Mouse (Mus musculus) mouse embryonic stem cell (cell line): Measurements from ENCODE around the gene Usp34.
"Not testable (repeated sequence)": the region's sequence is repeated elsewhere in the genome, so short reads cannot be mapped to it uniquely, and the experiment has no call there.

ENCODE experiments used
- in situ Hi-C, 2 experiments: fragments of 300-500 bp; cut with MboI; formaldehyde crosslinking; loops; 1 replicate in 1 of 2; 3 replicates in 1 of 2; pipeline ENCODE4 v1.14.3; 2019 to 2020; ENCODE audit warnings: low sequenced_read_pairs in 2 of 2, low pct_unique_long_range_greater_than_20kb in 1 of 2, mixed read lengths in 1 of 2; ENCODE audit not compliant: unreplicated experiment in 1 of 2

The Usp34 gene

DNA sequence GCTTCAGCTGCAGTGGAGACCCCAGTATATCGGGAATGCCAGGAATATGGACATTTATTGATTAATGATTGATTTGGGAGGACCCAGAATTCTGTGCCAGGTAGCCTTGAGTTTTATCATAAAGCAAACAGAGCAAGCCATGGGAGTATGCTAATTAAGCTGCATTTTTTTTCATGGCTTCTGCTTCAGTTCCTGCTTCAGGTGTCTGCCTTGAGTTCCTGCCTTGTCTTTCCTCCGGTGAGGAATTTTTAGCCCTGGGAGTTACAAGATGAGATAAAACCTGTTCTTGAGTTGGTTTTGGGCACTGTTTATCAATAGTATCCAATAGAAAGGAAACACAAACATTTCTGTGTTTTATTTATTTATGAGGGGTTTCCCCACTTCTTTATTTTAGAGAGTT lies 22.7 kb downstream of the Usp34 start:
- in situ Hi-C loops: no loop called here

DNA sequence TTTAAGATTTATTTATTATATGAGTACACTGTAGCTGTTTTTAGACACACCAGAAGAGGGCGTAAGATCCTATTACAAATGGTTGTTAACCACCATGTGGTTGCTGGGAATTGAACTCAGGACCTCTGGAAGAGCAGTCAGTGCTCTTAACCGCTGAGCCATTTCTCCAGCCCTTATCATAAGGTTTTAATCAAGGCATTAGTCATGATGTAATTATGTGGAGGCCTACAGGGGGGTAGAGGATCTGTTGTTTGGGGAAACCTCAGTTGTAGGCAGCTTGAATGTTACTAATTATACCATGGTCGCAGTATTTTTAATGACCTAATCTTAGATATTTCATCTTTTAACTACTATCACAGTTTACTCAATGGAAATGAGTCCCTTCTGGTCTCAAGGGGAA lies 25.4 kb downstream of the Usp34 start:
- in situ Hi-C loops: no loop called here

DNA sequence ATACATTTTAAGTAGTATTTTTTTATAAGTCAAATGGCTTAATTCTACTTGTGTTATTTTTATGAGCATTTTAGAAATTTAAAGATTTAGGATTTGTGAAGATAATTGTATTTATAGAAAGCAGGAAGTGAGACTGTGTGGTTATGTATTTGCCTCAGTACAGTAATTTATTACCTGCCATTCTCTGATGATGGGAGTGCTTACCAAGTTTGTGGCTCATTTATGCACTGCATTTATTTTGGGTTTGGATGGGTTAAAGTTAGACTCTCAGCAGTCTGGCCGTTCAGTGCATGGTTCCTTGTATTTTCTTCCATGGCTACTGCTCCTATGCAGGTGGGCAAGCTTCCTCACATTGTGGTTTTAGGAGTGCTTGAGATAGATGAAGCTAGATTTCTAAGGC lies 28.5 kb downstream of the Usp34 start:
- in situ Hi-C loops: no loop called here

DNA sequence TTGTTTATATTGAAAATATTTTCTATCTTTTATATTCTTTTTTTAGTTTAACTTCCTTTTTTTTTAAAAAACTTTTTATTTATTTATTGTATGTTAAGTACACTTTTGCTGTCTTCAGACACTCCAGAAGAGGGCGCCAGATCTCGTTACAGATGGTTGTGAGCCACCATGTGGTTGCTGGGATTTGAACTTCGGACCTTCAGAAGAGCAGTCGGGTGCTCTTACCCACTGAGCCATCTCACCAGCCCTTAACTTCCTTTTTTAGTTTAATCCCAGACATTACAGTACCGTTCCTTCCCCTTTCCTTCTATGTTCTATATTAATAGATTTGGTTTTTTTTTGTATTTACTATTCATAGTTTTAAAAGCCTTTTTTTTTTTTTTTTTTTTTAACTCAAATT lies 50.5 kb downstream of the Usp34 start:
- in situ Hi-C loops: not testable (repeated sequence)

DNA sequence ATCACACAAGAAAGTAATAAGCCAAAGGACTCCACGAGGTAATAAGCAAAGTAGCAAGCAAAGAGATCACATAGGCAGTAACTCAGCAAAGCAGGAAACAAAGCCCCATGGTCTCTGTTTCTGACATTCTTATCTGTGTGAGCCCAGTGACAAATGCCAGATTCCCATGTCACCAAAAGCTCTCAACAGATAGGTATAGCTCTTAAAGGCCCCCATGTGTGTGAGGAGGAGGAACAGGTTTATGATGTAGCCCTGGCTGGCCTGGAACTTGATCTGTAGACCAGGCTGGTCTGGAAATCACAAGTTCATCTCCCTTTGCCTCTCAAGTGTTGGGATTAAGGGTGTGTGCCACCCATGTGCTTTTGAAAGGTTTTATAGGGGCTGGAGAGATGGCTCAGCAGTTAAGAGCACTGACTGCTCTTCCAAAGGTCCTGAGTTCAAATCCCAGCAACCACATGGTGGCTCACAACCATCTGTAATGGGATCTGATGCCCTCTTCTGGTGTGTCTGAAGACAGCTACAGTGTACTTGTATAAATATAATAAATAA lies 53.1 kb downstream of the Usp34 start:
- in situ Hi-C loops: not testable (repeated sequence)

DNA sequence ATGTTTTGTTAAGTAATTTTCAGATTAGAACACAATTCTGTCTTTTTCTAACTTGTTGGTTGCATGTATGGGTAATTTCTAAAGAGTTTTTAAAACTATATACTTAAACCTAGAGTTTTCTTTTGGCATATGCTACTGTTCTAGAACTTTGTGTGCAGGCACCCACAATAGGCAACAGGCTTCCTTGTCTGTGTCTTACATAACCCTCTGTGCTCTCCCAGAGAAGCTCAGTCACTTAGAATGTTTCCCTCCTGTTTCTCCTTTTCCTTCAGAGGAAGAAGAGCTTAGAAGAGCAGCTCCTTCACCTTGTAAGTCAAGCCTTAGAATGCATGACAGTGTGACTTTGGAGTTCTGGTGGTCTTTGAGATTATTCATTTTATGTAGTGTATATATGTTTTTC lies 55.6 kb downstream of the Usp34 start:
- in situ Hi-C loops: no loop called here

DNA sequence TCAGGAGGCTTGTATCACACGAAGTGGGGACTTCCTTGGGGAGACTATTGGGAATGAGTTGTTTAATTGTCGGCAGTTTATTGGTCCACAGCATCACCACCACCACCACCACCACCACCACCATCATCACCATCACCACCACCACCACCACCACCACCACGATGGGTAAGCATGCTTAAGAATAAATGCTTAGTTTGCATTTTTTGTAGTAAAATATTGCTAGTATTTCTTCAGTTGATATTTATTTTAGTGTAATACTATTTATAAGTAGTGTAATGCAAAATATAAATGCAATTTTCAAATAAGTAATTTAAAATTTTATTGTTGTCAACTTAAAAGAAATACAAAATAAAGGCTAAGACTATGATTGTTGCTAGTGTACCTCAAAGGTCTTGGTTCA lies 57.7 kb downstream of the Usp34 start:
- in situ Hi-C loops: no loop called here

DNA sequence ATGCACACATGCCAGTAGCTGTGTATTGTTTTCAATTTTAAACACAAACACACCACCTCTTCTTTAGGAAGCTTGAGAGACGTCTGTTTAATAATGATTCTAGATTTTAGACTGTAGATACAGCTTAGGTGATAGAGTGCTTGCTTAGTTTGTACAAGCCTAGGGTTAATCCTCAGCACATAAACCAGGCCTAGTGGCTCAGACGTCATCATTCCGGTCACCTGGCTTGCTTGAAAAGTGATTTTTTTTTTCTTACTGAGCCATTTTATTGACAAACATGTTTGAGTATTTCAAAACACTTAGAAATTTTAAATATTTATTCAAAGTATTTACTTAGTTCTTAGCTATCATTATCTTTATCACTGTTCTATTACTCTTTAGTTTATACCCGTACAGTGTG lies 65.3 kb downstream of the Usp34 start:
- in situ Hi-C loops: no loop called here

DNA sequence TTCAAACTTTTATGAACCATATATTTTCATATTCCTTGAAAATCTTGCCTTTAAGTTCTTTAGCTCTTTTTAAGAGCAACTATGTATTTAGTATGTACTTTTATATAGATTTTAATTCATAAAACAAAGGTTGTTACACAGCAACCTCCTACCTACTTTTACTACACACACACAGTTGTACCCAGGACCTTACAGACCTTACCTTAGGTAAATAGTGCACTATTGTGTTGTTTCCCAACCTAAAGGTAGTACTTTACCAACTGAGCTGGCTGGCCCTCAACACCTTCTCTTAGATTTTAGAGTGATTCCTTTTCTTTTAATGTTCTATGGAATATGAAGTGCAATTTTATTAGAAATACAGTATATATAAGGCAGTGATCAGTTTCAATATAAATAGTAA lies 65.8 kb downstream of the Usp34 start:
- in situ Hi-C loops: no loop called here

DNA sequence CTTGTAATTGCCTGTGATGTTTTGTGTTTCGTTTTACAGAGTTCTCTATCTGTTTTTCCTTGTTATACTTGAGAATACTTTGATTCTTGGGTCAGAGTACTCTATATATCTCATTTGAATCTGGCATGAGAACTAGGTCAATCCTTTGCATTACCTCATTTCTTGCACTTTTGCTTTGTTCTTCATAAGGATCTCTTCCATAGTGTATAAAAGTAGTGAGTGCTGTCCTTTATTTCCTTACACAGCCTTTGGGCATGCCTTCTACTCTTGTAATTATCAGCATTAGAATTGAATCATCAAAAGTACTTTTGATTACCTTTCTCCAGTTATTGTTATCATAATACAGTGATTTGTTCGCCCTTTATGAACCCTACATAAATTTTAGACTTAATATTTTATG lies 73.4 kb downstream of the Usp34 start:
- in situ Hi-C loops: no loop called here

DNA sequence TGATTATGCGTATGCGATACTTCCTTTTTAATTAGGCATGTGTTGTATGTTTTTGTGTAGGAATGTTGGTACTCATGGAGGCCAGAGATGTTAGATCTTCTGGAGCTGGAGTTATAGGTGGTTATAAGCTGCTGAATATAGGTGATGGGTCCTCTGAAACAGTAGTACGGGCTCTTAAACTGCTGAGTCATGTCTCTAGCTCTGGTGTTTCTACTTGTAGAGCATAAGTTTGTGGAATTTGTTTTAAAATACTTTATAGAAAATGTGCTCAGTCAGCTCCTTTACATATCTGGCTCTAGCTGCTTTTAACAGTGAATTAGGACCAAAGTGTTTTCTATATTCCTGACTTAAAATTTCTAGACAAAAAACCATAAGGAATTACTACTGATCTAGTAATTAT lies 73.9 kb downstream of the Usp34 start:
- in situ Hi-C loops: no loop called here

DNA sequence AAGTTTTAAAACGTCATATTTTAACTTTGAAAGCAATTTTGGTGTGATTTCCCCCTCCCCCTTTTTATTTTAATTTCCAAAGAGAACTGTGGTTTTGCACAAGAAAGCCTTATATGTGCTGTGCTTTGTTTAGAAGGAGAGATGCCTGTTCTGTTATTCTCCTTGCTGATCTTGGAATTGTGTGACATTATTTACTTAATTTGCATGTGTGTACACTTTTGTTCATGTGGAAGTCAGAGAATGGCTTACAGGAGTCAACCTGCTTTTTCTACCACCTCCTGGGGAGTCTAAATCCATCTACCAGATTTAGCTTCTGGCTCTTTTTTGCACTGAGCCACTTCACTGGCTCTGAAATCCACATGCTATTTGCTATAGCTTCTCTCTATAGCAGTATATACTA lies 76.1 kb downstream of the Usp34 start:
- in situ Hi-C loops: no loop called here

DNA sequence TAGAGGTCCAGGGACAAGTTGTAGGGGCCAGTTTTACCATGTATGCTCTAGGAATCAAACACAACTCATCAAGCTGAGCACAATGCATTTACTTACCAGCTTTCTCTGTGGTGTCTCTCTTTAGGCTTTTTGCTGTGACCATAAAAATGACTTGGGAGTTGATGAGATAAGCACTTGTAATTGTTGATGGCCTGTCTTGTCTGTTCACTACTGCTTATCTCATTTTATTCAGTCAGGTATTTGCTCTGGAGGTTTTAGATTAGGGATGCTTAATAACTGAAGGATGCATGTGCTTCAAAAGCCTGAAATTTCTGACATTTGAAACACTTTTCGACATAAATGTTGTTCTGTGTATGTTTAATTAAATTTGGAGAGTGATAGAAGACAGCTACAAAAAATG lies 83.0 kb downstream of the Usp34 start:
- in situ Hi-C loops: no loop called here

DNA sequence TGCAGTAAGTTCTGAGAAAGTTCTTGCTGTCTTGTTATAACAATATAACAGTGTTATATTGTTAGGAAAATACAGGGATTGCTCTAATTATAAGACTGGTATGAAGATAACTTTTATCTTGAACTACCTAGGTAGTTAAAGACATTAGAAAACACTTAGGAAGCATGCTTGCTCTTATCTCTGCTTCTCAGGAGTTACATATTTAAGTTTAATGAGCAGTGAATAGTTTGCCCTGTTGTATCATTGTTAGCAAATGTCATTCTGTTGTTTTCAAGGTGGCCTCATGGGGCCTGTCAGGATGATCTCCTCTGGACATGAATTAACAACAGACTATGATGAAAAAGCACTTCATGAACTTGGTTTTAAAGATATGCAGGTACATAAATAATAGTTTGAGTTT lies 85.9 kb downstream of the Usp34 start:
- in situ Hi-C loops: no loop called here

DNA sequence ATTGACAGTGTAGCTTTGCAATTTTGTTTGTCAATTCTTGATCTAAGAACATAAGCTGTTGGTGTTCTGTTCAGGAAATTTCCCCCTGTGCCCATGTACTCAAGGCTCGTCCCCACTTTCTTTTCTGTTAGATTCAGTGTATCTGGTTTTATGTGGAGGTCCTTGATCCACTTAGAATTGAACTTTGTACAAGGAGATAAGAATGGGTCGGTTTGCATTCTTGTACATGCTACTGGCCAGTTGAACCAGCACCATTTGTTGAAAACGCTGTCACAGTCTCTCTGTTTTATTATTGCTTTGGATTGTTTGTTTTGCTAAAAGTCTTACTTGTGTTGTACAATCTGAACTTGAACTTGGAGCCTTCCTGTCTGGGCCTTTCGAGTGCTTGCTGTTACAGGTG lies 89.9 kb downstream of the Usp34 start:
- in situ Hi-C loops: no loop called here

DNA sequence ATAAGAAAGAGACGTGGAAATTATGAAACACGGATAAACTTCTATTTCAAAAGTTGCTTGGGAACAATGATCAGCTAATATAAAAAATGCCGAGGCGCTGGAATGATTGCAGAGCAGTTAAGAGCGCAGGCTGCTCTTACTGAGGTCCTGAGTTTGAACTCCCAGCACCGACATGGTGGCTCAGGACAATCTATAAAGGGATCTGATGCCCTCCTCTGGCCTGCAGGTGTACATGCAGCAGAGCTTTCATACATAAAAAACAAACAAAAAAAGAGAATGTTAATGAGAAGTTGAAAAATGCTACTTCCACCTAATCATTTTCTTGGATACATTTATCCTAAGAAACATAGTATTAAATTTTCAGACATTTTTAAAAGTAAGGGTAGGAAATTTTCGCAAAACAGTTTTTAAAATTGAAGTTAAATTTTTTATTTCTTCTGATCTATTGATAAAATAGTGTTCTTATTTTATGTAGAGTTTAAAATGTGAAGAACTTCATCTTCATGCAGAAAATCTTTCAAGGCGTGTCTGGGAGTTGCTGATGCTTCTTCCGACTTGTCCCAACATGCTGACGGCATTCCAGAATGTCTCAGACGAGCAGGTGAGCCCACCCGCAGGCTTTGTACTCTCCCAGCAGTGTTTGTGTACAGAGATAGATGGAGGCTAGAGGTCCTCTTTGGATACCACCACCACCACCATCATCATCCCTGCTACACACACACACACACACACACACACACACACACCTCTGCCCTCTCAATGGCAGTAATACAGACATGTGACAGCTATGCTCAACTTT lies 94.5 kb downstream of the Usp34 start:
- in situ Hi-C loops: no loop called here

DNA sequence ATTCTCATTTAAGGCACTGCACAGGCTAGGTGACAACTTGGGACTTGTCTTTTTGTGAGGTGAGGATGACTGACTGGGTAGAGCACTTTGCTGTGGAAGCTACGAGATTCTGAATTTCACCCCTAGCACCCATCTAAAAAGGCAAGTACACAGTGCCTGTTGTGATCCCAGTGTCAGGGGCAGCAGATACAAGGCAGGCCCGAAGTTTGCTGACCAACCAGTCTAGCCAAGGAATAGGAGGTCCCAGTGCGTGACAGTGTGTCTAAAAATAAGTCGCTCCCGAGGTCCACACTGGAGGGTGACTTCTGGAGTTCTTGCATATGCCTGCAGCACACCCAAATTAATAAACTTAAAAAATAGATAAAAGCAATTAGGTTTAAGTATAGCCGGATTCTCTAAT lies 121.6 kb downstream of the Usp34 start:
- in situ Hi-C loops: no loop called here

DNA sequence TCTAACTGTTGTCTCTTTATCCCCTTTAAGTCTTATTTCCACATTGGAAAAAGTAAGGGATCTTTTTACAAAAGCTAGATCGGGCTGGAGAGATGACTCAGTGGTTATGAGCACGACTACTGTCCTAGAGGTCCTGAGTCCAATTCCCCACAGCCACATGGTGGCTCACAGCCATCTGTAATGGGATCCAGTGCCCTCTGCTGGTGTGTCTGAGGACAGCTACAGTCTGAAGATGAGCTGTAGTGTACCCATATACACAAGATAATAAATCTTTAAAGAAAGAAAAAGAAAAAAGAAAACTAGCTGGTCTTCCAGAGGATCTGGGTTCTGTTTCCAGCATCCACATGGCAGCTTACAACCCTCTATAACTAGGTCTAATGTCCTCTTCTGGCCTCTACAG lies 123.3 kb downstream of the Usp34 start:
- in situ Hi-C loops: no loop called here

DNA sequence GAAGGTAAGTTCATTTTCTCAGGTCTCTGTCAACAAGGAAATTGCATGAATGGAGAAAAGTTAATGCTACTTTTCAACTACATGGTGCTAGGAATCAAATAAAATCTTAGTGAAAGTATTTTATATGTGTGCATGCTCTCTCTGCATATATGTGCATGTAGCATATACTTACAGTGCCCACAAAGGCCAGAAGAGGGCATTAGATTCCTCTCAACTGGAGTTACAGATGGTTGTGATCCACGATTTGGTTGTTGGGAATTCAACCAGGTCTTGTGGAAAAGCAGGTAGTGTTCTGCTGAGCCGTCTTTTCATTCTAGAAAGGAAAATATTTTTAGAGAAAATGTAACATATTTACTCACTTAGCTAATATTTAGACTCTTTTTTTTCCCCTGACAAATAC lies 129.4 kb downstream of the Usp34 start:
- in situ Hi-C loops: no loop called here

DNA sequence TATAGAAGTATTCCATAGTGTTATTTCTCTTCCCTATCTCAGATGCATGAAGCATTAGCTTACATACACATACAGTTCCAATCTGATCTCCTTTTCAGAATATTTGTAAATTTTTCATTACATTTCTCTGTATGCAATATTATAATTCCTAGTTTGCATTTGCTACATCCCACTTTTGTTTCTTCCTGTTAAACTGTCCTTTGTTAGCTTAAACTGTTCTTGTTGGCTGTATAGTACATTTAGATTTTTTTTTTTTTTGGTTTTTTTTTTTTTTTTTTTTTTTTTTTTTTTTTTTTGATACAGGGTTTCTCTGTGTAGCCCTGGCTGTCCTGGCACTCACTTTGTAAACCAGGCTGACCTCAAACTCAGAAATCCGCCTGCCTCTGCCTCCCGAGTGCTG lies 159.2 kb downstream of the Usp34 start:
- in situ Hi-C loops: not testable (repeated sequence)
